Mouse (Mus musculus) cerebellum, postnatal 14 days (tissue): ENCODE results near the gene Tmem114.

Source experiments
- DNase-seq, 2 experiments: peaks; one replicate each; pipeline ENCODE4 v3.0.0; 2021; ENCODE audit warnings: mixed read lengths in 2 of 2

The Tmem114 gene

GRCm38 (mm10) chr16:8424971-8425330, at the start of gene Tmem114:
TSS of gene Tmem114 (minus strand) at chr16:8425136.
- DNase-seq, result peak; percentile 71 to 78

GRCm38 (mm10) chr16:8470603-8471481, 45.9 kb upstream of the Tmem114 start, which contains the start of gene Mettl22:
TSS of gene Mettl22 (plus strand) at chr16:8470788.
- peak; percentile 94 to 96 for DNase-seq

- no peak for DNase-seq
Observed at GRCm38 (mm10) chr16:8470132-8470531, 45.2 kb upstream of the Tmem114 start.

- DNase-seq, result peak; percentile 82 to 91
Observed at GRCm38 (mm10) chr16:8459098-8459497, 34.2 kb upstream of the Tmem114 start.

- DNase-seq, result no peak
Observed at GRCm38 (mm10) chr16:8458391-8458790, 33.5 kb upstream of the Tmem114 start.

- no peak for DNase-seq
Observed at GRCm38 (mm10) chr16:8455221-8455620, 30.3 kb upstream of the Tmem114 start.

GRCm38 (mm10) chr16:8453301-8453700, 28.4 kb upstream of the Tmem114 start:
- no peak for DNase-seq

GRCm38 (mm10) chr16:8446256-8446655, 21.3 kb upstream of the Tmem114 start:
- no peak for DNase-seq

GRCm38 (mm10) chr16:8444911-8445310, 20.0 kb upstream of the Tmem114 start:
- DNase-seq, result peak; percentile 48 to 73

GRCm38 (mm10) chr16:8432616-8433015, 7.7 kb upstream of the Tmem114 start:
- peak in 1 of 2 experiments; percentile 29 for DNase-seq

- peak in 1 of 2 experiments; percentile 0 for DNase-seq
Observed at GRCm38 (mm10) chr16:8429531-8429930, 4.6 kb upstream of the Tmem114 start.

GRCm38 (mm10) chr16:8425736-8426135, 800 bp upstream of the Tmem114 start:
- DNase-seq, result peak in 1 of 2 experiments; percentile 0

GRCm38 (mm10) chr16:8424161-8424970, 570 bp downstream of the Tmem114 start:
- peak; percentile 33 to 38 for DNase-seq

GRCm38 (mm10) chr16:8423626-8424114, 1.3 kb downstream of the Tmem114 start:
- DNase-seq, result peak in 1 of 2 experiments; percentile 6

- peak in 1 of 2 experiments; percentile 38 for DNase-seq
Observed at GRCm38 (mm10) chr16:8420842-8421241, 4.1 kb downstream of the Tmem114 start.

- DNase-seq, result peak; percentile 67 to 78
Observed at GRCm38 (mm10) chr16:8420381-8420780, 4.6 kb downstream of the Tmem114 start.

GRCm38 (mm10) chr16:8419666-8420065, 5.3 kb downstream of the Tmem114 start:
- no peak for DNase-seq

- DNase-seq, result no peak
Observed at GRCm38 (mm10) chr16:8418126-8418525, 6.8 kb downstream of the Tmem114 start.

GRCm38 (mm10) chr16:8417011-8417720, 7.8 kb downstream of the Tmem114 start:
- DNase-seq, result peak; percentile 70 to 80

- no peak for DNase-seq
Observed at GRCm38 (mm10) chr16:8415996-8416395, 8.9 kb downstream of the Tmem114 start.

- DNase-seq, result no peak
Observed at GRCm38 (mm10) chr16:8413441-8413840, 11.5 kb downstream of the Tmem114 start.

- peak in 1 of 2 experiments; percentile 77 for DNase-seq
Observed at GRCm38 (mm10) chr16:8412213-8412612, 12.7 kb downstream of the Tmem114 start.

GRCm38 (mm10) chr16:8409197-8409596, 15.7 kb downstream of the Tmem114 start:
- DNase-seq, result peak in 1 of 2 experiments; percentile 47
